Mouse (Mus musculus): ENCODE data around the gene Htatip2. TPM values are rescaled to one million over a fixed set of nuclear protein-coding genes. Genes with fewer than 3 reads are reported as not detected.

Htatip2 gene
- polyA plus RNA-seq, 1 experiment from 2014 or later = 4.5 TPM

- Histone ChIP-seq H3K4me2 (replicated peaks) (no peak overlapping the region), H3K9ac (replicated peaks) (no peak overlapping the region), H3K36me3 (peaks cover 11% of the 10 kb centered on the region), H3K4me3 (replicated peaks) (no peak overlapping the region), H3K9me3 (no peaks in the 10 kb centered on the region), H3K27me3 (no peaks in the 10 kb centered on the region), H3K4me1 (replicated peaks) (peaks cover 14% of the 10 kb centered on the region), H3K27ac (no peak overlapping the region)
- no peak for ATAC-seq
- WGBS = 90% methylated on average over 2 of the region's 2 CpGs
Observed at GRCm38 (mm10) chr7:49822028-49822427, 63.1 kb downstream of the Htatip2 start.

Other genes starting within 250 kb of the Htatip2 start
- gene Dbx1, start 122.3 kb upstream of the Htatip2 start, polyA plus RNA-seq (2015; fragmentation: Nextera tagmentation; extraction: Ambion mirVana) = 78.5 and 84.6 TPM in 2 replicates
- 50.6 and 54.2 TPM in 2 replicates for gene Prmt3, start 19.2 kb downstream of the Htatip2 start, polyA plus RNA-seq (2015; fragmentation: Nextera tagmentation; extraction: Ambion mirVana)
- 0.30 and 0.32 TPM in 2 replicates for gene Slc6a5, start 151.0 kb downstream of the Htatip2 start, polyA plus RNA-seq (2015; fragmentation: Nextera tagmentation; extraction: Ambion mirVana)
- gene Nell1, start 215.7 kb downstream of the Htatip2 start, polyA plus RNA-seq (2015; fragmentation: Nextera tagmentation; extraction: Ambion mirVana) = 7.1 and 7.9 TPM in 2 replicates